Mouse (Mus musculus): ENCODE measurements around the gene Zfp62. TPM values are rescaled to one million over a fixed set of nuclear protein-coding genes. Genes with fewer than 3 reads are reported as not detected.
"Not testable (repeated sequence)": the region's sequence is repeated elsewhere in the genome, so short reads cannot be mapped to it uniquely, and the experiment has no call there.

The Zfp62 gene
- polyA plus RNA-seq (2015; fragmentation: Nextera tagmentation; extraction: Ambion mirVana), result 38.6 and 43.4 TPM in 2 replicates

DNA sequence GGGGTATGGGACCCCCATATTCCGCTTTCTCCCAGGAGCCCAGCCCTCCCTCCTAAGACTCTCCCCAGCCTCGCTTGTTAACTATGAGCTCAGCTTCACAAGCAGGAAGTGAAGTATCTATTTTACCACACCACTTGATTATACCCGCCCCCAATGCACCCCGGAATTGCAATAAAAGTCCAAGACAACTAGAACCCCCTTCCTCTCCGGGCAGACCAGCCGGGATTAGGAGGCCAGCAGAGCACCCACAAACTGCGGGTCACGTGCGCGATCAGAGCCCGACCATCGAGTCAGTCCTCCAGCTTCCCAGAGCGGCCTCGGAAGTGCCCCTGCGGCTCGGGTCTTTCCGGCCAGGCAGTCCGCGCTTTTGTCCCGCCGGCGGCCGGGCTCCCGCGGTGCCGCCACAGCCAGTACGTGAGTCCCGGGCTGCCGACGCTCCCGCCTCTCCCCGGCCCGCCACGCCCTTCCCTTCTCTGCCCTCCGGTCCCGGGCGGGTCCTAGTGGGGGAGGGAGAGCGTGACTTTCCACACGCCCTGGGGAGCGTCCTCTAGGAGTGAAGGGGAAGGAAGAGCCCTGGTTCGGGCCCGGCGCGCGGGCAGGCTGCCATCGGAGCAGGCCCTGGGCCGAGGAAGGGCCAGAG is at the start of gene Zfp62:
Gene Zfp62 (plus strand): TSS at position 164 of the 640 bp plus-strand sequence.
- under 1% methylated on average over 47 of the region's 47 CpGs for WGBS
- peak within 1 kb of the TSS; percentile 98 for H3K9ac ChIP-seq (ENCODE audit: low read depth, low read length)
- H3K27me3 ChIP-seq (ENCODE audit: control insufficient read depth, insufficient read depth, low read depth, low read length), result no peaks in the 10 kb centered on the region
- H3K4me3 ChIP-seq (ENCODE audit: low read depth, low read length), result peak within 1 kb of the TSS; percentile 98
- peaks cover 19% of the 10 kb centered on the region for H3K4me1 ChIP-seq (ENCODE audit: control insufficient read depth, insufficient read depth, low read length)
- peak; percentile 94 for ATAC-seq
- peak within 1 kb of the TSS; percentile 89 for H3K4me2 ChIP-seq (ENCODE audit: low read length)
- H3K27ac ChIP-seq (ENCODE audit: low read length), result peak within 1 kb of the TSS; percentile 97
- H3K36me3 ChIP-seq (ENCODE audit: control insufficient read depth, insufficient read depth, low read length), result no peaks in the 10 kb centered on the region
- H3K9me3 ChIP-seq (replicated peaks; ENCODE audit: control insufficient read depth, low read length, poor library complexity, severe bottlenecking), result no peaks in the 10 kb centered on the region

- no peak within 1 kb of the TSS for H3K4me2 ChIP-seq (ENCODE audit: low read length)
- H3K27me3 ChIP-seq (ENCODE audit: control insufficient read depth, insufficient read depth, low read depth, low read length), result no peaks in the 10 kb centered on the region
- H3K9ac ChIP-seq (ENCODE audit: low read depth, low read length), result no peak within 1 kb of the TSS
- 83% methylated on average over 1 of the region's 1 CpGs for WGBS
- no peaks in the 10 kb centered on the region for H3K4me1 ChIP-seq (ENCODE audit: control insufficient read depth, insufficient read depth, low read length)
- no peaks in the 10 kb centered on the region for H3K36me3 ChIP-seq (ENCODE audit: control insufficient read depth, insufficient read depth, low read length)
- no peak within 1 kb of the TSS for H3K4me3 ChIP-seq (ENCODE audit: low read depth, low read length)
- no peaks in the 10 kb centered on the region for H3K9me3 ChIP-seq (replicated peaks; ENCODE audit: control insufficient read depth, low read length, poor library complexity, severe bottlenecking)
- ATAC-seq, result no peak
- H3K27ac ChIP-seq (ENCODE audit: low read length), result no peak within 1 kb of the TSS
These were observed 49.0 kb upstream of the Zfp62 start, which contains the start of gene Olfr1394 for GRCm38 (mm10) chr11:49154077-49154476. Olfr1394 (plus strand) TSS chr11:49154377.

DNA sequence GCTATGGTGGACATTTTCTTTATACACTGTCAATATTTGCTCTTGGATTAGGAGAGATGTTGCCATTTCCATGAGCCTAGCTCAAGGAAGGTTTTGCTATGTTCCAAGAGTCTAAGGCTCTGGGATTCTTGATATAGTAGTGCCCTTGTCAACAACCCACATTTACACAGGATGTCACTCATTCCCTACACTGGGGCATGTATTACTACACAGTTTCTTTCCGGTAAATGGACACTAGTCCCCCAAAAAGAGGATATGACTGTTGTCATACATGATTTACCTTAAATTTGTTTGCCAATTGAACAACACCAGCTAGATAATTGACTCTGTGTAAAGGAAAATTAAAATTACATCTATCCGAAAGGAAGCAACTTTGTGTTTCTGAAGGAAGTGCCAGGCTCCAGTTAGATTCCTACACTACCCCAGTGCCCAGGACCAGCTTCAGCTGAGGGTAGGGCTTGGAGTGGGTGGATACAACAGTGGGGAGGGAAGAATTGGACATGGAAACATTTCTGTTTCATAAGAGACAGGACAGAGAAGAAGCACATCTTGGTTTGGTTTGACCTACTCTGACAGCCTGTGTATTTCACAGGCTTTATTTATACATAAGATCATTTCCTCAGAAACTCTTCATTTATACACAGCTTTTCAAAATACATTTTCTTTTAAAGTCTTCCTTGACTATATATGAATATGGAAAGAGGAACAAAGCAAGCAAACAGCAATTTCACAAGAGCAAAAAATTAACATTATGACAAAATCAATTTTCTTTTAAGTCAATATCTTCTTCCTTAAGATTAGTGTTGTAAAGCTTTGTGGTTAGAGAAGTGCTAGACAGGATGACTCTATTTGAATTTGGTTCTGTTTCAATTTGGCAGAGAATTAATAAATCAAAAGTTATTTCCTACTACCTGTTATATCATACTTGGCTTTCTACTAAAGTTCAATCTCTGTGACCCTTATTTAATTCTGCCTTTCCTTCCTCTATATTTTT is 46.0 kb upstream of the Zfp62 start:
- no peak for ATAC-seq
- H3K9me3 ChIP-seq (replicated peaks; ENCODE audit: control insufficient read depth, low read length, poor library complexity, severe bottlenecking), result no peaks in the 10 kb centered on the region
- no peak overlapping the region for H3K4me2 ChIP-seq (ENCODE audit: low read length)
- no peaks in the 10 kb centered on the region for H3K27me3 ChIP-seq (ENCODE audit: control insufficient read depth, insufficient read depth, low read depth, low read length)
- no peaks in the 10 kb centered on the region for H3K4me1 ChIP-seq (ENCODE audit: control insufficient read depth, insufficient read depth, low read length)
- WGBS, result 92% methylated on average over 2 of the region's 2 CpGs
- H3K4me3 ChIP-seq (ENCODE audit: low read depth, low read length), result no peak overlapping the region
- no peak overlapping the region for H3K9ac ChIP-seq (ENCODE audit: low read depth, low read length)
- H3K27ac ChIP-seq (ENCODE audit: low read length), result no peak overlapping the region
- H3K36me3 ChIP-seq (ENCODE audit: control insufficient read depth, insufficient read depth, low read length), result no peaks in the 10 kb centered on the region

- H3K4me2 ChIP-seq (ENCODE audit: low read length), result peak overlapping the region; percentile 87
- H3K4me1 ChIP-seq (ENCODE audit: control insufficient read depth, insufficient read depth, low read length), result 0 out of 2 replicates have a peak, but pooled peaks cover 4% of the 10 kb centered on the region
- no peak overlapping the region for H3K27ac ChIP-seq (ENCODE audit: low read length)
- H3K9me3 ChIP-seq (replicated peaks; ENCODE audit: control insufficient read depth, low read length, poor library complexity, severe bottlenecking), result no peaks in the 10 kb centered on the region
- 3% methylated on average over 50 of the region's 50 CpGs for WGBS
- peak; percentile 89 for ATAC-seq
- H3K36me3 ChIP-seq (ENCODE audit: control insufficient read depth, insufficient read depth, low read length), result no peaks in the 10 kb centered on the region
- H3K9ac ChIP-seq (ENCODE audit: low read depth, low read length), result peak overlapping the region; percentile 69
- peak overlapping the region; percentile 48 for H3K4me3 ChIP-seq (ENCODE audit: low read depth, low read length)
- peaks cover 2% of the 10 kb centered on the region; the same call in 1 of the 2 replicates for H3K27me3 ChIP-seq (ENCODE audit: control insufficient read depth, insufficient read depth, low read depth, low read length)
These were observed 34.1 kb upstream of the Zfp62 start for GRCm38 (mm10) chr11:49168839-49169611.

DNA sequence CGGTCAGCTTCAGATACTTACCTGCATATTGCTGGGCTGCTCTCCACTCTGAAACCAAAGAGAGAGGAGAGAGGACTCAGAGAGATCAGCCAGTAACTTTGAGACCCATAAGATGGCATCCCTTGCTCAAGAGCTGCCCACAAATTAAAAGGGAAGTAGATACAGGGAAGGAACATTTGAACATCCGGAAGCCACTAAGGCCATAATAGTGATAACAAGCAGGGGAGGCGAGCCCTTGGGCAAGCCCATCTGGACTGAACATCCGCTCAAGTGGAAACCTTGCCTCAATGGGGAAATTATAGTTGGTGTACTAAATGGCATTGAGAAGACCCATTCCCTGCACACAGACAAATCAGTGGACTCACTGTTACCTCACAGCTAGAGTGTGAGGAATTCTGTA is 32.5 kb upstream of the Zfp62 start:
- Histone ChIP-seq H3K4me1 (ENCODE audit: control insufficient read depth, insufficient read depth, low read length) (0 out of 2 replicates have a peak, but pooled peaks cover 4% of the 10 kb centered on the region), H3K4me3 (ENCODE audit: low read depth, low read length) (no peak overlapping the region), H3K27ac (ENCODE audit: low read length) (no peak overlapping the region), H3K9me3 (replicated peaks; ENCODE audit: control insufficient read depth, low read length, poor library complexity, severe bottlenecking) (no peaks in the 10 kb centered on the region), H3K4me2 (ENCODE audit: low read length) (no peak overlapping the region), H3K36me3 (ENCODE audit: control insufficient read depth, insufficient read depth, low read length) (no peaks in the 10 kb centered on the region), H3K27me3 (ENCODE audit: control insufficient read depth, insufficient read depth, low read depth, low read length) (peaks cover 2% of the 10 kb centered on the region; the same call in 1 of the 2 replicates), H3K9ac (ENCODE audit: low read depth, low read length) (no peak overlapping the region)
- ATAC-seq, result no peak
- 95% methylated on average over 4 of the region's 4 CpGs for WGBS

DNA sequence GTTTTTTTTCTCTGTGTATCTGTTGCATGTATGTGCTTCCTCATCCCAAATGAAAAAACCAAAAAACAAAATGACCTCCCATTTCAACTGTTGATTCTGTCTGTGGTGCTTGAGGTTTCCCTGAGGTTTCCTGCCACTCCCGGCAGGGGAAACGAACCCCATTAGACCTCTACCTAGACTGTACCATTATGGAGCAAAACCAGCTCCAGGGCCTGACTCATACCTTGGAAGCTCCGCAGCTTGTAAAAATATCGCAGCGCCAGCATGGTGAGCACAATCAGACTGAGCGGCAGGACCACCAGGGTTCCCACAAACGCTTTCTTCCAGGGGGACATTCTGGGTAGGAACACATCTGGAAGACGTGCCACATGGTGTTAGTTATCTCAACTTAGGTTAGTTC is 27.7 kb upstream of the Zfp62 start:
- no peak overlapping the region for H3K9ac ChIP-seq (ENCODE audit: low read depth, low read length)
- no peaks in the 10 kb centered on the region for H3K9me3 ChIP-seq (replicated peaks; ENCODE audit: control insufficient read depth, low read length, poor library complexity, severe bottlenecking)
- no peak overlapping the region for H3K4me2 ChIP-seq (ENCODE audit: low read length)
- no peaks in the 10 kb centered on the region for H3K4me1 ChIP-seq (ENCODE audit: control insufficient read depth, insufficient read depth, low read length)
- WGBS, result 93% methylated on average over 8 of the region's 8 CpGs
- no peak for ATAC-seq
- no peak overlapping the region for H3K27ac ChIP-seq (ENCODE audit: low read length)
- H3K4me3 ChIP-seq (ENCODE audit: low read depth, low read length), result no peak overlapping the region
- H3K36me3 ChIP-seq (ENCODE audit: control insufficient read depth, insufficient read depth, low read length), result no peaks in the 10 kb centered on the region
- H3K27me3 ChIP-seq (ENCODE audit: control insufficient read depth, insufficient read depth, low read depth, low read length), result no peaks in the 10 kb centered on the region; the same call in 1 of the 2 replicates

- not testable (repeated sequence) for H3K9me3 ChIP-seq (replicated peaks; ENCODE audit: control insufficient read depth, low read length, poor library complexity, severe bottlenecking); H3K4me2 ChIP-seq (ENCODE audit: low read length); H3K27ac ChIP-seq (ENCODE audit: low read length); ATAC-seq; H3K9ac ChIP-seq (ENCODE audit: low read depth, low read length); H3K36me3 ChIP-seq (ENCODE audit: control insufficient read depth, insufficient read depth, low read length); H3K27me3 ChIP-seq (ENCODE audit: control insufficient read depth, insufficient read depth, low read depth, low read length); H3K4me3 ChIP-seq (ENCODE audit: low read depth, low read length); H3K4me1 ChIP-seq (ENCODE audit: control insufficient read depth, insufficient read depth, low read length)
- 89% methylated on average over 4 of the region's 4 CpGs for WGBS
These were observed 26.9 kb upstream of the Zfp62 start for GRCm38 (mm10) chr11:49176047-49176779.

DNA sequence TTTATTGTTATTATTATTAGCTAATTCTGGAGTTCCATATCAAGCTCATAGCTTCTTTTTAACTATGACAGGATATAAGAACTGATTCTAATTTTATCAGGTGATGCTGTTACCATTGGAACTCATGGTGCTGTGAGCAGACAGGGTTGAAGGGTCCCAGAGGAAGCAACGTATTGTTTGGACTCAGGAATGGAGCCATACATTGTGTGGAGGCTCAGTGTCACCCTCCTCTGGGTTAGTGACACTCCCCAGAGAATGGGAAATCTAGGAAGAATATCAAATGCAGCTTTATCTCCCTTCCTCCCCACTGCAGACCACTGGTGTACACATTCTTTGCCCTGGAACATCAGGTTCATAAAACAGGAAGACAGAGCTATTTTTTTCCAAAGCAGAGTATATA is 19.9 kb upstream of the Zfp62 start:
- Histone ChIP-seq H3K4me1 (ENCODE audit: control insufficient read depth, insufficient read depth, low read length) (no peaks in the 10 kb centered on the region), H3K4me2 (ENCODE audit: low read length) (no peak overlapping the region), H3K9me3 (replicated peaks; ENCODE audit: control insufficient read depth, low read length, poor library complexity, severe bottlenecking) (no peaks in the 10 kb centered on the region), H3K27me3 (ENCODE audit: control insufficient read depth, insufficient read depth, low read depth, low read length) (no peaks in the 10 kb centered on the region), H3K27ac (ENCODE audit: low read length) (no peak overlapping the region), H3K36me3 (ENCODE audit: control insufficient read depth, insufficient read depth, low read length) (no peaks in the 10 kb centered on the region), H3K4me3 (ENCODE audit: low read depth, low read length) (no peak overlapping the region), H3K9ac (ENCODE audit: low read depth, low read length) (no peak overlapping the region)
- WGBS, result 44% methylated on average over 1 of the region's 1 CpGs
- ATAC-seq, result no peak

All from midbrain, embryonic 16.5 days (tissue).